Mouse (Mus musculus) thymus, adult 2 months (tissue): ENCODE measurements around the gene Tbc1d30.

ENCODE experiments used
- CTCF ChIP-seq: fragments of 200-500 bp; IDR thresholded peaks from 2 replicates; pipeline ENCODE4 v1.5.1; 2012; ENCODE audit warnings: mild to moderate bottlenecking, control low read depth, low read length, moderate library complexity, borderline replicate concordance; ENCODE audit not compliant: control insufficient read depth, poor library complexity, insufficient read depth; ENCODE audit errors: extremely low read depth
- POLR2A ChIP-seq: fragments of 200-500 bp; IDR thresholded peaks from 2 replicates; pipeline ENCODE4 v1.6.1; 2012; ENCODE audit warnings: mild to moderate bottlenecking, low read length, control low read depth, moderate library complexity; ENCODE audit not compliant: control insufficient read depth, poor library complexity, insufficient read depth; ENCODE audit errors: extremely low read depth

DNA sequence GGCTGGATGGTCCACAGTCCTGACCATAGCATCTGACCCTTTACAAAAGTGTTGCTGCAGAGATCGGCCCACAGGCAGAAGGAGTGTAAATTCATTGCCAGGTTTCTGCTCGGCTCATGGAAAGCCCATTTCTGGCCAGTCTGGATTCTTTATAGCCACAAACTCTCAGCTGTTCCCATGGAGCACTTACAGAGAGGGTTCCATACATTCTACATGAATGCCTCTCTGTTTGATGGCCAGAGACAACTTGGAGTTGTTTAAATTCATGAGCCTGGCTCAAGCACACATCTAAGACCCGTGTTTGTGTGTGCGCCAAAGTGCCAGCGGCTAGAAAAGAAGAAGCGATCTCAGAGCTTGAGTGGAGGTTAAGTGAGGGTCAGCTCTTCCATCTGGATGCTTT lies 43.2 kb upstream of the Tbc1d30 start:
- no peak for TF ChIP-seq CTCF
- no peak for TF ChIP-seq POLR2A
